Mouse (Mus musculus) limb, embryonic 14.5 days (tissue): ENCODE measurements around the gene Gm21833. TPM values are rescaled to one million over a fixed set of nuclear protein-coding genes. Genes with fewer than 3 reads are reported as not detected.

Experiments
- ATAC-seq: fragments of 200-750 bp; cut with Nextera tagmentation; 2 replicates; pipeline ENCODE4 v1.8.0; 2017; ENCODE audit warnings: low read depth, moderate number of reproducible peaks, moderate TSS enrichment; ENCODE audit not compliant: low FRiP score
- DNase-seq: peaks from one replicate; pipeline ENCODE4 v3.0.0-alpha.2; 2015; ENCODE audit warnings: low spot score
- H3K27ac ChIP-seq: fragments of 300-500 bp; sonication (generic); replicated peaks from 2 replicates; pipeline ENCODE4 v1.5.1; 2014; ENCODE audit warnings: low read depth, mild to moderate bottlenecking, low read length, moderate library complexity, mixed read lengths
- H3K27me3 ChIP-seq: fragments of 300-500 bp; sonication (generic); 2 replicates; pipeline ENCODE4 v1.6.1; 2014; ENCODE audit warnings: low read length, mixed read lengths; ENCODE audit not compliant: control insufficient read depth, insufficient read depth
- H3K36me3 ChIP-seq: fragments of 300-500 bp; sonication (generic); 2 replicates; pipeline ENCODE4 v1.6.1; 2014; ENCODE audit warnings: mild to moderate bottlenecking, low read length, moderate library complexity, mixed read lengths; ENCODE audit not compliant: control insufficient read depth, insufficient read depth
- H3K4me1 ChIP-seq: fragments of 300-500 bp; sonication (generic); 2 replicates; pipeline ENCODE4 v1.6.1; 2014; ENCODE audit warnings: antibody characterized with exemption, low read length, mixed read lengths; ENCODE audit not compliant: control insufficient read depth, insufficient read depth
- H3K4me2 ChIP-seq: fragments of 300-500 bp; sonication (generic); replicated peaks from 2 replicates; pipeline ENCODE4 v1.6.1; 2014; ENCODE audit warnings: low read depth, mild to moderate bottlenecking, low read length, moderate library complexity; ENCODE audit not compliant: severe bottlenecking
- H3K4me3 ChIP-seq: fragments of 300-500 bp; sonication (generic); replicated peaks from 2 replicates; pipeline ENCODE4 v1.5.1; 2014; ENCODE audit warnings: low read length
- H3K9ac ChIP-seq: fragments of 300-500 bp; sonication (generic); 2 replicates; pipeline ENCODE4 v1.6.1; 2014; ENCODE audit warnings: mild to moderate bottlenecking, low read depth, low read length, moderate library complexity; ENCODE audit not compliant: severe bottlenecking
- H3K9me3 ChIP-seq: fragments of 300-500 bp; sonication (generic); 2 replicates; pipeline ENCODE4 v1.6.1; 2016; ENCODE audit warnings: low read length; ENCODE audit not compliant: control insufficient read depth
- POLR2A ChIP-seq: fragments of 200-500 bp; IDR thresholded peaks from 2 replicates; pipeline ENCODE4 v1.8.0; 2012; ENCODE audit warnings: inconsistent platforms, mild to moderate bottlenecking, moderate library complexity, borderline replicate concordance; ENCODE audit not compliant: insufficient read depth, insufficient read length; ENCODE audit errors: extremely low read depth
- WGBS: fragments of 180-500 bp; shearing (Covaris S2); extraction: QIAGEN DNeasy Blood & Tissue Kit; methylation state at CpG from one replicate; pipeline ENCODE4 v1.1.7; 2014; 5-methylcytosine and 5-hydroxymethylcytosine counted together
- polyA plus RNA-seq, 2 experiments: library from polyadenylated mRNA; depleted of rRNA in 1 of 2; stranded (reverse) in 1 of 2; unstranded in 1 of 2; fragments of >200 nt; fragmentation: Nextera tagmentation in 1 of 2; extraction: Ambion mirVana in 1 of 2; gene quantifications; 2 replicates each; pipeline versions ENCODE4 v1.2.1 to v1.2.3; 2012 to 2014

Gm21833 gene
- polyA plus RNA-seq, 2 experiments = not detected

GRCm38 (mm10) chr16:82864590-82864989, 36.4 kb downstream of the Gm21833 start:
- no peaks in the 10 kb centered on the region for H3K27me3 ChIP-seq
- no peak overlapping the region for H3K9ac ChIP-seq
- no peaks in the 10 kb centered on the region for H3K4me1 ChIP-seq
- H3K27ac ChIP-seq = no peak overlapping the region
- no peak overlapping the region for H3K4me3 ChIP-seq
- no peaks in the 10 kb centered on the region for H3K36me3 ChIP-seq
- no peak overlapping the region for H3K4me2 ChIP-seq
- no peak for TF ChIP-seq POLR2A
- DNase-seq (no peak), ATAC-seq (no peak)
- WGBS = 33% methylated on average over 7 of the region's 7 CpGs
- H3K9me3 ChIP-seq = no peaks in the 10 kb centered on the region
